In the genomic region with DNA sequence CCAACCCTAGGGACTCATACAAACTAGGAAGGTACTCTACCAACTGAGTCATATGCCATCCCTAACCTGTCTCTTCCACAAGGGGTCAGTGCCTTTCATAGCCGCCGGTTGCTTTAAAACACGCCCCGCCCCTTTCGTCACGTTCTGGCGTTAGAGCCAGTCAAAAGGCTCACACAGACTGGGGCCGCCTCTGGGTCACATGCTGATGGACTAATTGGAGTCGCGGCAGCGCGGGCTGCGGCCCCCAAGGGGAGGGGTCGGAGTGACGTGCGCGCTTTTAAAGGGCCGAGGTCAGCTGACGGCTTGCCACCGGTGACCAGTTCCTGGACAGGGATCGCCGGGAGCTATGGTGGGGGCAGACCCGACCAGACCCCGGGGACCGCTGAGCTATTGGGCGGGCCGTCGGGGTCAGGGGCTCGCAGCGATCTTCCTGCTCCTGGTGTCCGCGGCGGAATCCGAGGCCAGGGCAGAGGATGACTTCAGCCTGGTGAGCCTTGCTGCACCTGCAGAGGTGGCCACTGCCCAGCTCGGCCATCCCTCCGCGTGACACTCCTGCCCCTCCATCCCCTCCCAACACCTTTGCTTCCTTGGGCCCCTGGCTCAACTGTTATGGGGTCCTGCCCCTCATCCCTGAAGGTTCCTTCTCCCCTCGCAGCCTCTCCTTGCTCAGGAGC, we compare ENCODE assay signal across 8 mouse cellular contexts. TPM values are rescaled to one million over a fixed set of nuclear protein-coding genes. Genes with fewer than 3 reads are reported as not detected.
A peak's percentile ranks its signal among the peaks of the same experiment; 100 is the strongest.
DNase-seq lines count a peak whose midpoint lies in the region; ATAC-seq lines count a peak whose summit lies in the region.

A gene (plus strand): TSS at position 193 of the 674 bp plus-strand sequence.

- H3K27me3 ChIP-seq in hindbrain, embryonic 16.5 days (replicated peaks; ENCODE audit: control insufficient read depth, insufficient read depth, low read length): no peaks in the 10 kb centered on the region

- no peaks in the 10 kb centered on the region for H3K9me3 ChIP-seq in hindbrain, embryonic 16.5 days (ENCODE audit: control insufficient read depth, low read length)

- peaks cover 7% of the 10 kb centered on the region for H3K4me1 ChIP-seq in hindbrain, embryonic 16.5 days (ENCODE audit: control insufficient read depth, insufficient read depth, low read depth, low read length)

- 0% methylated on average over 36 of the region's 38 CpGs for WGBS in hindbrain, embryonic 16.5 days
- under 1% methylated on average over 37 of the region's 38 CpGs for WGBS in macrophage (ENCODE audit: missing documents)

- peaks cover 48% of the 10 kb centered on the region for H3K79me2 ChIP-seq in macrophage (ENCODE audit: inconsistent target)

- peak within 1 kb of the TSS; percentile 92 for H3K4me2 ChIP-seq in hindbrain, embryonic 16.5 days (ENCODE audit: low read length)

- no peaks in the 10 kb centered on the region; the same call in 1 of the 2 replicates for H3K36me3 ChIP-seq in hindbrain, embryonic 16.5 days (ENCODE audit: control insufficient read depth, insufficient read depth, low read length)
- H3K36me3 ChIP-seq in macrophage (ENCODE audit: inconsistent target): peaks cover 35% of the 10 kb centered on the region

- peak; percentile 92 for DNase-seq in WW6 (ENCODE audit: low read depth, low spot score)
- DNase-seq in cerebellum, postnatal 4 days (ENCODE audit: low spot score in 2 of 2): peak; percentile 90 to 97
- peak; percentile 99 for DNase-seq in gastrocnemius, adult 18-20 months (ENCODE audit: low spot score)
- peak; percentile 97 to 98 for DNase-seq in left cerebral cortex, adult 18-20 months (ENCODE audit: low spot score in 2 of 2)
- peak; percentile 99 for DNase-seq in right cerebral cortex, adult 18-20 months
- peak; percentile 94 for DNase-seq in urinary bladder, postnatal 10 days (ENCODE audit: low spot score)

- peak within 1 kb of the TSS; percentile 78 for H3K4me3 ChIP-seq in hindbrain, embryonic 16.5 days (ENCODE audit: low read length)
- peak within 1 kb of the TSS; percentile 99 for H3K4me3 ChIP-seq in macrophage (ENCODE audit: inconsistent target)

- peak; percentile 98 for ATAC-seq in hindbrain, embryonic 16.5 days

- H3K9ac ChIP-seq in hindbrain, embryonic 16.5 days (ENCODE audit: low read depth, low read length): peak within 1 kb of the TSS; percentile 87

- H3K27ac ChIP-seq in hindbrain, embryonic 16.5 days (ENCODE audit: low read depth, low read length): peak within 1 kb of the TSS; percentile 73
- H3K27ac ChIP-seq in macrophage: peak within 1 kb of the TSS; percentile 78

RNA-seq across cellular contexts. Expression of the gene that starts here (rescaled TPM):
- total RNA-seq in gastrocnemius, adult 18-20 months (2021): 10 to 100 TPM in 1 of 2 experiments, 1 to 10 TPM in 1; 9.1 to 10.2 TPM
- polyA plus RNA-seq in hindbrain, embryonic 16.5 days (2015; fragmentation: Nextera tagmentation; extraction: Ambion mirVana): 41.7 and 42.1 TPM in 2 replicates
- total RNA-seq in left cerebral cortex, adult 18-20 months (2021): 10 to 100 TPM; 46.2 to 48.4 TPM
- 100 to 1,000 TPM in 2 of 26 experiments, 10 to 100 TPM in 24; 18.6 to 132 (median 75.7) TPM for total RNA-seq in macrophage (2018; cell fraction: chromatin; rRNA removed)
- total RNA-seq in macrophage (2018; cell fraction: cytosol; rRNA removed): 100 to 1,000 TPM in 4 of 26 experiments, 10 to 100 TPM in 22; 67.2 to 110 (median 89.2) TPM
- 100 to 1,000 TPM in 21 of 26 experiments, 10 to 100 TPM in 5; 35.8 to 170 (median 138) TPM for total RNA-seq in macrophage (2018; cell fraction: nucleus; rRNA removed)
- 80.3 to 98.8 TPM (median 81.2 TPM) in 3 replicates for polyA plus RNA-seq in macrophage (2018)

Comparison
In these comparisons a context has a peak if more than half of its experiments do, and no peak if none do; other contexts are left out.
1. Peak in every context shown above with its lines: DNase-seq, ATAC-seq, H3K4me3 ChIP-seq and H3K27ac ChIP-seq.
2. RNA of the gene that starts here (total RNA-seq): 46.2 to 48.4 TPM in left cerebral cortex, adult 18-20 months; 9.1 to 10.2 TPM in gastrocnemius, adult 18-20 months; every median in the first group is over 4 times any median in the second.